Mouse (Mus musculus): ENCODE results near the gene Orc1.

Gene Orc1

DNA sequence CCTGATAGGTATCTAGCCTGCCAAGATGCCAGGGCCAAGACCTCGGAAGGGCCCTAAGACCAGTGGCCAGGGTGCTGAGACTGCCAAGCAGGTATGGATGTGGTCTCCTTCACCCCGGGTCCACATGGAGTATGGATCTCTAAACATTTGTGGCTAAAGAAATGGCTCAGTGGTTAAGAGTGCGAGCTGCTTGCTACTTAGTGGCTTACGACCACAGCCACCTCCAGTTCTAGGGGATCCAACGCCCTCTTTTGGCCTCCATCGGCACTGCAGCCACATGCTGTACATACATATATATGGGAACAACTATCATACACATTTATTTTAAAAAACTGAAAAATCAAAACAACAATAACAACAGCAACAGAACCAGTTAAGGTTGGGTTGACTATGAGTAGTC is 42.3 kb downstream of the Orc1 start:
- CTCF ChIA-PET = interaction anchor here (0.5 to 1.6 kb wide), 6 partner anchors 9 to 282 kb away, joined by 3 to 5 read pairs (median 3); no protein-coding TSS in a partner anchor
- POLR2A ChIA-PET = interaction anchor here in 2 of 4 experiments (0.6 to 11.9 kb wide), 17 partner anchors 10 to 321 kb away, joined by 3 to 102 read pairs (median 10); partner anchors contain the start of genes Btf3l4 (in 1 of the 2), Orc1 (in 1 of the 2), Prpf38a (in 1 of the 2) and Tut4 (in 1 of the 2)

DNA sequence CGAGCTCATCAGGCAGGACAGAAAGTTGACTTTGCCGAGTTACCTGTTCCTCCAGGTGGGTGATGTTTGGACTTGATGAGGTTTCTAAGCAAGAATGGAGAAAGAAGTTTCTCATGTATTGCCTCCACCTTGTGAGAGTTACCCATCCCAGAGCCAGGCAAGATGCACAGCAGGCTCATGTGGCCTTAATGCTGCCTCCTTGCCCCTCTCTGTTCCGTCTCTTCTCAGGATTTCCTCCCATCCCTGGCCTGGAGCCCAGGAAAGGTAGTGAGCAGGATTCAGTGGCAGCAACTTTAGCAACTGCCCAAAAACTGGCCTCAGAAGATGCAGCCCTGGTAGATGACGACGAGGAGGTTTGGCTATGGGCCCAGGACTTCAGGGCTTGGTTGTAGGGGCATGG is 47.8 kb downstream of the Orc1 start:
- ChIA-PET POLR2A (interaction anchor here in 2 of 4 experiments (0.5 to 9.1 kb wide), 6 partner anchors 7 to 477 kb away, joined by 3 to 98 read pairs (median 3); partner anchors contain the start of genes Cc2d1b (in 1 of the 2), Orc1 (in 1 of the 2) and Prpf38a (in 1 of the 2)), CTCF (no interaction called here)

GRCm38 (mm10) chr4:108629363-108629880 is 50.2 kb downstream of the Orc1 start:
- ChIA-PET POLR2A (interaction anchor here in 3 of 4 experiments (0.9 to 9.1 kb wide), 6 partner anchors 9 to 64 kb away, joined by 3 to 98 read pairs (median 6); partner anchors contain the start of gene Cc2d1b (in 3 of the 3)), CTCF (interaction anchor here in 2 of 4 experiments (0.6 to 0.8 kb wide), 3 partner anchors 10 to 725 kb away, joined by 3 read pairs; partner anchors contain the start of gene Cc2d1b (in 1 of the 2))

DNA sequence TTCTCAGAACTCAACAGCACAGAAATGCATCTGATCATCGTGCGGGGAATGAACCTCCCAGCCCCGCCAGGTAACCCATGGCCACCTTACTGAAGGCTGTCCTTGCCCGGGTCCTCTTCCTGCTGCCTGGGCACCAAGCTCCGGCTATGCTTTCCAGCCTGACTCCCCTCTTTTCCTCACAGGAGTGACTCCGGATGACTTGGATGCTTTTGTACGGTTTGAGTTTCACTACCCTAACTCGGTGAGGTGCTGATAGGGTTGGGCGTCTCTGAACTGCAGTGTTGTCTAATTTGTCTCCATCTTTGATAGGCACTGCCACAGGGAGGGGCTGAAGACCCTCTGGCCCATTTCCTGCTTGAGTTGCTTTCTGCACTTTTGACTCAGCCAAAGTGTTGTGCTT is 50.9 kb downstream of the Orc1 start:
- POLR2A ChIA-PET = interaction anchor here in 3 of 4 experiments (0.9 to 9.1 kb wide), 6 partner anchors 9 to 64 kb away, joined by 3 to 98 read pairs (median 6); partner anchors contain the start of gene Cc2d1b (in 3 of the 3)
- CTCF ChIA-PET = interaction anchor here in 2 of 4 experiments (0.6 to 1.3 kb wide), 5 partner anchors 9 to 726 kb away, joined by 3 read pairs; partner anchors contain the start of gene Cc2d1b (in 1 of the 2)

DNA sequence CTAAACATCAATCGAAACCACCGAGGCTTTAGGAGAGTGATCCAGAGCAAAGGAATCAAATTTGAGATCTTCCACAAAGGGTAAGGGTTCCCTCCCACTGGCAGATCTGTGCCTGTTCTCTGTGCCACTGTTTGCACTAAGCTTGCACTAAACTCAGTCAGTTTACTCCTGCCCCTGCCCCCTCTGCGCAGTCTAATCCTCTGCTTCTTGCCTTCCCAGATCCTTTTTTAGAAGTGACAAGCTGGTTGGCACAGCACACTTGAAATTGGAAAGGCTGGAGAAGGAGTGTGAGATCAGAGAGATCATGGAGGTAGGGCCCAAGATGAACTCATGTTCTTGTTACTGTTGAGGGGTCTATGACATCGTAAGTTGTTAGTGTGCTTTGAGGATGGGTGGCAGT is 52.4 kb downstream of the Orc1 start:
- ChIA-PET CTCF (no interaction called here), POLR2A (interaction anchor here in 3 of 4 experiments (0.8 to 9.1 kb wide), 8 partner anchors 8 to 53 kb away, joined by 3 to 98 read pairs (median 4); partner anchors contain the start of genes Cc2d1b (in 2 of the 3), Orc1 (in 2 of the 3) and Prpf38a (in 2 of the 3))

GRCm38 (mm10) chr4:108633703-108634102 is 54.5 kb downstream of the Orc1 start:
- POLR2A ChIA-PET = interaction anchor here in 3 of 4 experiments (0.7 to 9.1 kb wide), 8 partner anchors 8 to 295 kb away, joined by 3 to 98 read pairs (median 6); partner anchors contain the start of genes Cc2d1b (in 2 of the 3), Orc1 (in 2 of the 3) and Prpf38a (in 2 of the 3)
- CTCF ChIA-PET = interaction anchor here in 1 of 4 experiments (0.5 kb wide), 1 partner anchor 132 kb away, joined by 3 read pairs; no protein-coding TSS in a partner anchor

- POLR2A ChIA-PET = interaction anchor here in 3 of 4 experiments (1.0 to 9.1 kb wide), 8 partner anchors 9 to 296 kb away, joined by 3 to 98 read pairs (median 7); partner anchors contain the start of genes Cc2d1b (in 3 of the 3), Orc1 (in 1 of the 3) and Prpf38a (in 1 of the 3)
- CTCF ChIA-PET = interaction anchor here in 1 of 4 experiments (0.6 to 1.3 kb wide), 2 partner anchors 13 to 53 kb away, joined by 4 to 5 read pairs; no protein-coding TSS in a partner anchor
These were observed 55.5 kb downstream of the Orc1 start for GRCm38 (mm10) chr4:108634696-108635095.

GRCm38 (mm10) chr4:108635101-108635500 is 55.9 kb downstream of the Orc1 start:
- ChIA-PET POLR2A (interaction anchor here in 3 of 4 experiments (0.6 to 9.1 kb wide), 13 partner anchors 9 to 304 kb away, joined by 3 to 98 read pairs (median 4); partner anchors contain the start of genes Cc2d1b (in 3 of the 3), Btf3l4 (in 1 of the 3), Orc1 (in 1 of the 3) and Prpf38a (in 1 of the 3)), CTCF (interaction anchor here in 1 of 4 experiments (0.6 to 1.3 kb wide), 2 partner anchors 13 to 52 kb away, joined by 4 to 5 read pairs; no protein-coding TSS in a partner anchor)

DNA sequence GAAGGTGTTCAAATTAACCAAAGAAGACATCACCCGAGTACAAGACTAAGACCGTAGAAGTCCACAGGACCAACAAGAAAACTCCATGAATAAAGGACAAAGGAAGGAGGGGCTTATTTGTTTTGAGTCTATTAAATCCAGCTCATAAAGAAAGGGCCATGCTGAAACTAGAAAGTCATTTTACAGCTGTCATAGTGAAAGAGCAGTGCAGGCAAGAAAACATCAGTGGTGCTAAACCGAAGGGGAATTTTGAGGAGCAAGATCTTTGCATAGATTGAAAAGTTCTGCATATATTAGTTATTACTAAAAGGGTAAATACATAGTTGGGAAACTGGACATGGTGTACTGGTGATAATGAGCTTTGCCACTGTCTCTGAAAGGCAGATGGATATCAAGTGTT is 58.5 kb downstream of the Orc1 start:
- ChIA-PET POLR2A (interaction anchor here (0.6 to 3.7 kb wide), 10 partner anchors 10 to 1205 kb away, joined by 3 to 17 read pairs (median 4); partner anchors contain the start of genes Cc2d1b (in 2 of the 4) and Txndc12 (in 1 of the 4)), CTCF (interaction anchor here in 1 of 4 experiments (0.6 kb wide), 1 partner anchor 366 kb away, joined by 5 read pairs; no protein-coding TSS in a partner anchor)

- POLR2A ChIA-PET = interaction anchor here in 2 of 4 experiments (0.6 to 3.7 kb wide), 7 partner anchors 8 to 510 kb away, joined by 3 to 17 read pairs (median 3); partner anchors contain the start of genes Cc2d1b (in 1 of the 2), Orc1 (in 1 of the 2) and Prpf38a (in 1 of the 2)
- CTCF ChIA-PET = no interaction called here
These were observed 59.5 kb downstream of the Orc1 start for GRCm38 (mm10) chr4:108638752-108639151.

DNA sequence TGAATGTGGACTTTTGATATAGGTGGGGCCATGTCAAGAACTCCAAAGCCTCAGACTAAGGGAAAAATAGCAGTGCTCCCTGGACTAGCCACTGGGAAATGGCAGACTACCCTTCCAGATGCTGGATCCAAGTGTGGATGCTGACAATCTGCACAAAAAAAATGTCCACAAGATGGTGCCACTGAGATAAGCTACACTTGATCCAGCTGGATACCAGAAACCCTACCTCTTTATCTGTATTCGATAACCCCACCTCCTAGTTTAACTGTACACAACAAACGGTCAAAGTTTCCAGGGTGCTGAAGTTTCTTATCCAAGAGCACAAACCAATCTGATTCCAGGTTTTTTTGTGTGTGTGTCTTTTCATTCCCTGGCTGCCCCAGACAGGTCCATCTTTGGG is 85.2 kb downstream of the Orc1 start:
- ChIA-PET POLR2A (interaction anchor here in 3 of 4 experiments (0.5 to 1.3 kb wide), 7 partner anchors 12 to 337 kb away, joined by 3 to 4 read pairs (median 3); partner anchors contain the start of genes Btf3l4 (in 1 of the 3), Cc2d1b (in 1 of the 3) and Coa7 (in 1 of the 3)), CTCF (interaction anchor here (0.5 to 1.3 kb wide), 12 partner anchors 9 to 1209 kb away, joined by 3 to 10 read pairs (median 3); partner anchors contain the start of genes Orc1 (in 1 of the 4) and Prpf38a (in 1 of the 4))

Measured in embryonic stem cell, embryonic (primary cell).